Mouse (Mus musculus) heart, postnatal 0 days (tissue): ENCODE measurements around the gene Efhd1.

ENCODE experiments used
- CTCF ChIP-seq: IDR thresholded peaks from 2 replicates; pipeline ENCODE4 v1.5.1; 2016; ENCODE audit warnings: antibody characterized with exemption, control low read depth, low read depth
- EP300 ChIP-seq: IDR thresholded peaks from 2 replicates; pipeline ENCODE4 v1.6.1; 2016; ENCODE audit warnings: antibody characterized with exemption, low read depth

GRCm38 (mm10) chr1:87274134-87274533, 10.0 kb downstream of the Efhd1 start:
- TF ChIP-seq CTCF (no peak), EP300 (no peak)
